Mouse (Mus musculus) granulocyte monocyte progenitor cell, adult 5-6 weeks (primary cell): ENCODE results near the gene Vhl. TPM values are rescaled to one million over a fixed set of nuclear protein-coding genes. Genes with fewer than 3 reads are reported as not detected.

Experiments
- ATAC-seq: replicated peaks from 2 replicates; pipeline ENCODE4 v1.8.0; 2016; ENCODE audit warnings: mild to moderate bottlenecking, moderate TSS enrichment, inconsistent platforms; ENCODE audit not compliant: poor library complexity, severe bottlenecking
- total RNA-seq, 2 experiments: library from RNA; stranded (forward) in 1 of 2; stranded (reverse) in 1 of 2; fragments of 200-712, 200-1000 nt in 1 of 2; fragments of >200 nt in 1 of 2; fragmentation: Nextera tagmentation in 1 of 2; gene quantifications; 2 replicates each; pipeline ENCODE4 v1.2.3; 2014 to 2017

Gene Vhl
- total RNA-seq (2014; fragmentation: Nextera tagmentation) (15.7 and 24.6 TPM in 2 replicates), total RNA-seq (2017) (11.0 and 11.3 TPM in 2 replicates)

GRCm38 (mm10) chr6:113623941-113624751 is at the start of gene Vhl:
TSS of gene Vhl (plus strand) at chr6:113623959.
- ATAC-seq = peak; percentile 79

- no peak for ATAC-seq
Observed at GRCm38 (mm10) chr6:113576044-113576443, 47.7 kb upstream of the Vhl start.

DNA sequence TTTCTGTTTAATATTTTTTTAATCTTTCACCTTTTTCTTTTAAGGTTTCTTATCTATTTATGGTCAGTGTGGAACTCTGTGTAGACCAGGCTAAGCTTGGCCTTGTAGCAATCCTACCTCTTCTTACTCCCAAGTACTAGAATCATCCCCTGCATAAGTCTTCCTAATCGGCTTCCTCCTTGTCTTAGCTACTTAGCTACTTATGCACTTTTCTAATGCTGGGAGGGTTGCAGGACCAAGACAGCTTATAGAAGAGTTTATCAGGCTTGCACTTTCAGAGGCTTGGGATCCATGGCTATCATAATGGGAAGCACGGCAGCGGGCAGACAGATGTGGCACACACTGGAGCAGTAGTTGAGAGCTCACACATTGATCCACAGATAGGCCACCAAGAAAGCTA is 44.5 kb upstream of the Vhl start:
- ATAC-seq = no peak

DNA sequence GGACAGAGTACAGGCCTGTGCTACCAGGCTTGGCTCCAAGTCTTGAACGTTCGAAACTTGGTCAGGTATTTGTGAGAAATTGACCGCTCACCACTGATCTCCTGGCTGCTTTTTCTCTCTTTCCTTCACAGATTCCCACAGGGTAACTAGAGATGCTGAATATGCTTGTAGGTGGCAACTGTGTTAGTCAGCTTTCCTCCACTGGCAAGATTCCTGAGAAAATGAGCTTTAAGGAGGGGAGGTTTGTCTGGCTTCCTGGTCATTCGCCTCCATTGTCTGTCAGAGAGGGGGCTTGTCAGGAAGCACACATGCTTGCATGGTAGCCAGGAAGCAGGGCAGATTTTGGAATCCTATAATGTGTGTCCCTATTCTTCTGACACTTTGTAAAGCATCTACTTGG is 40.7 kb upstream of the Vhl start:
- no peak for ATAC-seq

GRCm38 (mm10) chr6:113585065-113585464 is 38.7 kb upstream of the Vhl start:
- no peak for ATAC-seq

DNA sequence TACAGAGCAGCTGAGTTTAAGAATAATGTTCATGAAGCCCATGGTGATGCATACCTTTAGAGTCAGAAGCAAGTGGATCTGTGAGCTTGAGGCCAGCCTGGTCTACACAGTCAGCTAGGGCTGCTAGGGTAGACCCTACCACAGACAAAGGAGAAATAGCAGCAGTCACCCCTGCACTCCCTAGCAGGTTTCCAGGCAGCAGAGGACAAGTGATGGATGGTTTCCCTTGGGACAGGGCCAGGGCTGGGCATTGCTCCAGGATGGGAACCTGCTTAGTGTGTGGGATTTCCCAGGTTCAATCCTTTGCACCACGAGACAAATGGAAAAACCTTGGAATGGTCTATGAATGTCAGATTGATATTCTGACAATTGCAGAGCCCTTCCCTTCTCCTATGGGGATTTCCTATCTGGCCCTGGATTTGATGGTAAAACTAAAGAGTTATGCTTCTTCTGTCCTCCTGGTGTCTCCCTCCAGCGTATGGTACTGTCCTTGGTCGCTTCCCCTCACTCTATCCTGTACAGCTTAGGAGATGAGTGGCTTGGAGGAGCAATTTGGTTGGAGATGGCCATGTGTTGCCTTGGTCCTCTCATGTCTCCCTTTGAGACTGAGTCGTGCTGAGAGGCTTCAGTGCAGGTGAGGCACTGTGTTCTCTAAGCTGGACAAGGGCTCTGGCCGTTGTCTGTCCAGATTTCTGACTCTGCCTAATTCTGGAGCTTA is 37.1 kb upstream of the Vhl start:
- ATAC-seq = no peak

- ATAC-seq = no peak
Observed at GRCm38 (mm10) chr6:113592637-113593036, 31.1 kb upstream of the Vhl start.

DNA sequence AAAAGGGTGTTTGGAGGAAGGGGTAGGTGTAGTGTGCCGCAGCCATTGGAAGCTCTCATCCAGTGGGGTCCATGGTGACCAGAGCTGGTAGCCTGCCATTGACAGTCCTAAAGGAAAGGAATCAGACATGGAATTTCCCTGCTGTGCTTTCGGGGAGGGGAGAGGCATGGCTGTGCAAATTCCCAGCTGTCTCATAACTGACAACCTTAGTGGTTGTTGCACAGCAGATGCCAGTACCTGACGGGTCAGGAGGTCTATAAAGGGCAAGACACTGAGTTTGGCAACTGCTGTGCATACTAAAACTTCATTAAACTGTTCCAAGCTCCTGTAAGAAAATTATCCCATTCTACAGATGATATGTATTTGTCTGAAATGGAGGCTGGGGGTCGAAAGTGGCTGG is 25.8 kb upstream of the Vhl start:
- ATAC-seq = no peak

DNA sequence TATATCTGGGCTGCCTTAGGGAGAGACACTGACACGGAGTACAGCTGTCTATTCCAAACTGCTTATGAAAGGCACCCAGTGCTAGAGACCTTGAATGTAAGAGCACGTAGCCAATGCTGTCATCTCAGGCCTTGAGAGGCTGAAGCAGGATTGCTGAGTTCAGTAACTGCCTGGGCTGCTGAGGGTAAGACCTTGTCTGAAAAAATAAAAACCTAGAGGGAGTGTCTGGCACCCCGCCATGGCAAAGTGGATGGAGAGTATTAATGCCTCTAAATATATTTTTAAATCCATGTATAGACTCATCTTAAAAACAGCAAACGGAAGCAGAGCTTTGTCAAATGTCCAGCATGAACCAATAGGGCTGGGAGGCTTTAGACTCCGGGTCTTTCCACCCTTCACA is 23.9 kb upstream of the Vhl start:
- no peak for ATAC-seq

DNA sequence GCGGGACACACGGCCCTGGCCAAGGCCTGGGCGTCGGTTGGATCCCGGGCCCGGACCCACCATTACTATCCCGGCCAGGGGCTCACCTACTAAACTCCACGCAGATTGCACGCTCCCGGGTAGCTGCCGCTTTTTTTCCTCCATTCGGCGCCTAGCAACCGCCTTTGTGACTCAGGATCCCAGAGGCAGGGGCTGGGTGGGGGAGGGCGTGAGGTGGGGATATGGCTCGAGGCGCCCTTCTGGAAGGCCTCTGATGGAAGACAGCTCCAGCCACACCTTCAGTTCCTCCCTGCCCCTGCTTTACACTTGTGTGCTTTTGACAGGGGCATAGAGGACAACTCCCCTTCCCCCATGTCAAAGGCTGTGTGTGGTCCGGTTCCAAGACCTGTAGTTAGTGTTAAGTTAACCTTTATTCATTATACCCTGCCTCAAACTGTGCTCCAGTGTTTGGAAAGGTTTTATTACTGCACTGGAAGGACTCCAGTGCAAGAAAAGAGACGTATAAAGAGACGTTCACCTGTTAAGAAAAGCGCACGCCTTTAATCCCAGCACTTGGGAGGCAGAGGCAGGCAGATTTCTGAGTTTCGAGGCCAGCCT is 23.1 kb upstream of the Vhl start, which contains the start of gene Fancd2os:
Fancd2os (minus strand) TSS at position 173 of the 597 bp plus-strand sequence.
- ATAC-seq = no peak

DNA sequence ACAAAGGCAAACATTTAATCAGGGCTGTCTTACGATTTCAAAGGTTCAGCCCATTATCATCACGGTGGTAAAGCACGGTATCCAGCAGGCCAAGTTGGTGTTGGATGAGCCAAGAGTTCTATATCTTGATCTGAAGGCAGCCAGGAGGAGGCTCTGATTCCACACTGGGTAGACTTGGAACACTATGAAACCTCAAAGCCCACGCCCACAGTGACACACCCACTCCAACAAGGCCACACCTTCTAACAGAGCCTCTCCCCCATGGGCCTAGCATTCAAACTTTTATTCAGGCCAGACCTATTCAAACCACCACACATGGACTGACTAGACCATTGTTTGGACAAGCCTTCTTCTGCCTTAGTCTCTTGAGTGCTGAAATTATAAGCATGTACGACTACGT is 20.9 kb upstream of the Vhl start:
- ATAC-seq = no peak

GRCm38 (mm10) chr6:113603993-113604392 is 19.8 kb upstream of the Vhl start:
- ATAC-seq = no peak

DNA sequence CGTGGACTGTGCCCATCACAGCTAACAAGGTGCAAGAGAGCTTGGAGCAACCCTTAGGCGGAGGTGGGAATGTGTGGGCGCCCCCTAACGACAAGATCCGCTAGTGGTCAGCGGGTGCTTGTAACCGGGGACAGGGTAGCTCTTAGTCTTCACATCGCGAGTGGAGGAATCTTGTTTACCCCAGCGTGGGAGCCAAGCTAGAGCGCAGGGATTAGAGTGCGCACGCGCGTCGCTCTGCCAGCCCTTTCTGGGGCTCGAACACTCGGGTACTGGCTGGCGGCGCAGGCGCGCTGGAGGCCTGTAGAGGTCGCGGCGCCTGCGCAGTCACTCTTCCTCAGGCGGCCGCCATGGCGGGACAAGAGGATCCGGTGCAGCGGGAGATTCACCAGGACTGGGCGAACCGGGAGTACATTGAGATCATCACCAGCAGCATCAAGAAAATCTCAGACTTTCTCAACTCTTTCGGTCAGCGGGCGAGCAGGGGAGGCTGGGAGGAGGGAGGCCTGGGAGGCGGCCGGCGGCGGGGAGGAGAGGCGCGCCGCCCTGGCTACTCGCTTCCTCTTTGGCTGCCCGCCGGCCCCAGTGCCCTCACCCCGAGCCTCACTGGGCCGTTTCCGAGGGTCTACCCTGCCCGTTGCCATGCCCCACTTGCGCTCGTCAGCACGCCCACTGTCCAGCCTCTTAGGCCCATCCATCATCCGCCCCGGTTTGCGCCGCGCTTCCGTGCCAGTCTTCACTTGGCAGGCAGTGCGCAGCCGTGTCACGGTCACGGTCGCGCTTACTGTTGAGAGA is 19.1 kb upstream of the Vhl start, which contains the start of gene Brk1:
Brk1 (plus strand) TSS at position 341 of the 792 bp plus-strand sequence.
- peak; percentile 91 for ATAC-seq

GRCm38 (mm10) chr6:113605224-113605545 is 18.6 kb upstream of the Vhl start:
- ATAC-seq = no peak

DNA sequence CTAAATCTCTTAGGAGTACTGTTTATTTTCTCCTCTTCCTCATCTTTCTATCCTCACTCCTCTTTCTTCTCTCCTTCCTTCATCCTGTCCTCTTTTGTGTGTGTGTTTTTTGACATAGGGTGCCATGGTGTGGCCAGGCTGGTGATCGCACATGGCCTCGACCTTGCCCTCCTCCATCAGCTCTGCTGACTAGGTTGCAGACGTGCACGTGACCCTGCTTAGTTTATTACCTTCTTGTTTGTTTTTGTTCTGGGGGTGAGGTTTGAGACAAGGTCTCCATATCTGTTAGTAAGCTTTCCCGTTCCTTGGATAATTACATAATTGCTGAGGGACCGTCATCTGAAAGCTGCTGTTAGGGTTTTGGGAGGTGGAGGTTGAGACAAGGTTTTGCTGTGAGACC is 14.9 kb upstream of the Vhl start:
- ATAC-seq = no peak

DNA sequence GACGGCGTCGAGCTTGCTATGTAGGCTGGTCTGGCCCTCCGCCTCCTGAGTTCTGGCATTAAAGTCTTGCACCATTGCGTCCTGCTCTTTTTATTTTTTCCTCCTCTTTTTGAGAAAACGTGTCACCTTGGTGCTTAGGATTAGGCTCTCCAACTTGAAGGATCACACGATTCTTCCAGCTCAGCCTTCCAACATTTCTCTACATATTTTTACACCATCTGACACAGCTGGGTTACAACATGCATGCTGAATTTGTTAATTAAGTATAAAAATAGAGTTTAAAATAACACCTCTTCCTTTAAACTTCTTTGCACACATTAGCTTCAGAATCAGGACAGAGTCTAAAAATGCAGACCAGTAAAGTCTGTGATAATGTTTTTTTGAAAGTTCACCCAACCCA is 14.5 kb upstream of the Vhl start:
- no peak for ATAC-seq

- no peak for ATAC-seq
Observed at GRCm38 (mm10) chr6:113612258-113612969, 11.3 kb upstream of the Vhl start.

DNA sequence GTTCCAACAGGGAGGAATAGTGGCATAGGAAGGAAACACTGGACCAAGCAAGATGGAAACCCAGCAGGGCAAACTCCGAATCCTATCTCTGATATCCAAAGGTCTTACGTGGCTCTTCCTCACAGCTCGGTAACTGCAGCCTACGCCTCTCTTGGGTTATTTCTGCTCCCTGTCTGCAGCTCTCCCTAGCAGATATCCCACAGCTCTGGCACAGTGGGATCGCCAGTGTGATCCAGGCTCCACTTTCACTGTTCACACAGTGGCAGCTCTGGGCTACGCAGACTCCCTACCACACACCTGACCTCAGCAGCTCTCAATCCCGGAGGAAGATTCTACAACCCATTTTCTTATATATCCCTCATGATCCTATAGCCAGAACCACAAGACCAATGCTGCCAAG is 9.6 kb upstream of the Vhl start:
- no peak for ATAC-seq

DNA sequence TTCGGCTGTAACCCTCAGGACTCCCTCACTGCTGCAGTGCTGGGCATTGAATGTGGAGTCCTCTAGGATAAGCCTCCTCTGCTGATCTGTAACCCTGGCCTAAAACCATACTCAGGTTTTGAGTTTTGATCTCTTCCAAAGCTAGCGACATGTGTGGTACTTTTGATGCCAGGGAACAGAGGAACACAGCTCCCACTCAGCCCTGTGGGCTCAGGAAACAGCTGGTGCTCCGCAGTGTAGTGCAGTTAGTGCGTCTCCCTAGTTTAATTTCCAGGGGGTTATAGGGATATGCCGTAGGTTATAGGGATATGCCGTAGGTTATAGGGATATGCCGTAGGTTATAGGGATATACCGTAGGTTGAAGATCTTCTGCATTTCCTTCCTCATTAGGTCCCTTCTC is 8.8 kb upstream of the Vhl start:
- no peak for ATAC-seq

DNA sequence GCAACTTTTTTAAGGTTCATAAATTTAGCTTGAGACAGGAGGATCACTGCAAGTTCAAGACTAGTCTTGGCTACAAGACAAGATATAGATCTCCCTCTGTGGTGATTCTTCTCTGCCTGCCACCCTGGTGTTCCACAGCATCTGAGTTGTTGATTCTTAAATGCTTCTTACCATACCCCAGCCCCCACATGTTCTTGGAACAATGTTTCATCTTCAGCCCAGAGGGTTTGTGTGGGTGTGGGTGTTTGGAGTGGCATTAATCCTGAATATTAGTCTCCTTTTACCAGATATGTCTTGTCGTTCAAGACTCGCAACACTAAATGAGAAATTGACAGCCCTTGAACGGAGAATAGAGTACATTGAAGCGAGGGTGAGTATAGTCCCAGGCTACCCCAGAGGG is 8.3 kb upstream of the Vhl start:
- ATAC-seq = no peak
